Mouse (Mus musculus) forebrain, embryonic 12.5 days (tissue): ENCODE measurements around the gene Metap1d. TPM values are rescaled to one million over a fixed set of nuclear protein-coding genes. Genes with fewer than 3 reads are reported as not detected.

Experiments
- ATAC-seq: fragments of 200-750 bp; cut with Nextera tagmentation; 2 replicates; pipeline ENCODE4 v1.8.0; 2017; ENCODE audit warnings: moderate TSS enrichment; ENCODE audit not compliant: low FRiP score
- H3K27ac ChIP-seq: fragments of 300-500 bp; sonication (generic); 2 replicates; pipeline ENCODE4 v1.5.1; 2016; ENCODE audit warnings: mild to moderate bottlenecking
- H3K27me3 ChIP-seq: fragments of 300-500 bp; sonication (generic); 2 replicates; pipeline ENCODE4 v1.6.1; 2016; ENCODE audit warnings: mild to moderate bottlenecking
- H3K36me3 ChIP-seq: fragments of 300-500 bp; sonication (generic); replicated peaks from 2 replicates; pipeline ENCODE4 v1.6.1; 2016; ENCODE audit warnings: mild to moderate bottlenecking
- H3K4me1 ChIP-seq: fragments of 300-500 bp; sonication (generic); 2 replicates; pipeline ENCODE4 v1.6.1; 2016
- H3K4me2 ChIP-seq: fragments of 300-500 bp; sonication (generic); 2 replicates; pipeline ENCODE4 v1.6.1; 2016; ENCODE audit warnings: mild to moderate bottlenecking, moderate library complexity
- H3K4me3 ChIP-seq: fragments of 300-500 bp; sonication (generic); replicated peaks from 2 replicates; pipeline ENCODE4 v1.5.1; 2016; ENCODE audit warnings: mild to moderate bottlenecking
- H3K9ac ChIP-seq: fragments of 300-500 bp; sonication (generic); 2 replicates; pipeline ENCODE4 v1.6.1; 2016; ENCODE audit warnings: mild to moderate bottlenecking
- H3K9me3 ChIP-seq: fragments of 300-500 bp; sonication (generic); 2 replicates; pipeline ENCODE4 v1.6.1; 2016
- WGBS: fragments of 180-500 bp; shearing (Covaris S2); methylation state at CpG from one replicate; pipeline ENCODE4 v1.1.7; 2016; 5-methylcytosine and 5-hydroxymethylcytosine counted together
- polyA plus RNA-seq: library from polyadenylated mRNA; unstranded; fragments of >200 nt; fragmentation: Nextera tagmentation; extraction: Ambion mirVana; gene quantifications from 2 replicates; pipeline ENCODE4 v1.2.1, GENCODE M21; 2016

The Metap1d gene
- polyA plus RNA-seq, 1 experiment from 2014 or later = 41.2 TPM

- Histone ChIP-seq H3K36me3 (no peaks in the 10 kb centered on the region), H3K4me2 (no peak overlapping the region), H3K9ac (no peak overlapping the region), H3K4me1 (no peaks in the 10 kb centered on the region), H3K27me3 (0 out of 2 replicates have a peak, but pooled peaks cover 3% of the 10 kb centered on the region), H3K4me3 (no peak overlapping the region), H3K27ac (no peak overlapping the region), H3K9me3 (no peaks in the 10 kb centered on the region)
- 86% methylated on average over 9 of the region's 9 CpGs for WGBS
- no peak for ATAC-seq
Observed at GRCm38 (mm10) chr2:71566466-71566865, 113.4 kb downstream of the Metap1d start.

GRCm38 (mm10) chr2:71573736-71574135, 120.7 kb downstream of the Metap1d start:
- H3K4me3 ChIP-seq = no peak overlapping the region
- WGBS = 80% methylated on average over 4 of the region's 4 CpGs
- no peak for ATAC-seq
- no peak overlapping the region for H3K4me2 ChIP-seq
- H3K9me3 ChIP-seq = no peaks in the 10 kb centered on the region
- no peak overlapping the region for H3K27ac ChIP-seq
- 0 out of 2 replicates have a peak, but pooled peaks cover 3% of the 10 kb centered on the region for H3K27me3 ChIP-seq
- H3K36me3 ChIP-seq = no peaks in the 10 kb centered on the region
- no peak overlapping the region for H3K9ac ChIP-seq
- no peaks in the 10 kb centered on the region for H3K4me1 ChIP-seq

Other genes with a start within 250 kb of the Metap1d start
- 171 and 182 TPM in 2 replicates for gene Dync1i2, start 241.6 kb upstream of the Metap1d start, polyA plus RNA-seq
- 53.8 and 61.2 TPM in 2 replicates for gene Slc25a12, start 85.5 kb upstream of the Metap1d start, polyA plus RNA-seq
- 176 and 178 TPM in 2 replicates for gene Hat1, start 64.3 kb upstream of the Metap1d start, polyA plus RNA-seq
- gene Dlx1, start 74.8 kb downstream of the Metap1d start, polyA plus RNA-seq = 207 and 300 TPM in 2 replicates
- 85.9 and 133 TPM in 2 replicates for gene Dlx2, start 93.5 kb downstream of the Metap1d start, polyA plus RNA-seq